Mouse (Mus musculus) mammary gland, adult 2 months (tissue): ENCODE results near the gene Olfr532. TPM values are rescaled to one million over a fixed set of nuclear protein-coding genes. Genes with fewer than 3 reads are reported as not detected.

ENCODE experiments used
- polyA plus RNA-seq: library from polyadenylated mRNA; depleted of rRNA; stranded (reverse); fragments of >200 nt; gene quantifications from 2 replicates; pipeline ENCODE4 v1.2.3, GENCODE M21; 2012; ENCODE audit warnings: low replicate concordance; rRNA removed

Gene Olfr532
- polyA plus RNA-seq: not detected in 2 replicates

DNA sequence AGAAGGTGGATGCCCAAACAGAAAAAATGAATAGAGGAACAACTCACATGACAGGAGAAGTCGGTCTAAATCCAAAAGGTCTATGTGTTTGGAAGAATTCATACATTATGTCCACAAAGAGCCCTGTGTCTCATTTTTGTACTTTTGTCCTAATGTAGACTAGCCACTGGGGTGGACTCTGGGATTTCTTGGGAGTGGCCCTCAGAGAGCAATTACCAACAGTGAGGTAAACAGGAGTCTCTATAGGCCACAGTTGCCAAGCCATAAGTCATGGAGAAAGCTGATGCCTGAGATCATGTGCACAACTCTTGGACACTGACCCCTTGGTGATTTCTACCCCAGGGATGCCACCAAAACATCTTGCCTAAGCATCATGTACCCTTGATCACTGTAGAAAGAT, at the start of gene Olfr532:
Olfr532 (minus strand) TSS at position 101 of the 400 bp plus-strand sequence.

DNA sequence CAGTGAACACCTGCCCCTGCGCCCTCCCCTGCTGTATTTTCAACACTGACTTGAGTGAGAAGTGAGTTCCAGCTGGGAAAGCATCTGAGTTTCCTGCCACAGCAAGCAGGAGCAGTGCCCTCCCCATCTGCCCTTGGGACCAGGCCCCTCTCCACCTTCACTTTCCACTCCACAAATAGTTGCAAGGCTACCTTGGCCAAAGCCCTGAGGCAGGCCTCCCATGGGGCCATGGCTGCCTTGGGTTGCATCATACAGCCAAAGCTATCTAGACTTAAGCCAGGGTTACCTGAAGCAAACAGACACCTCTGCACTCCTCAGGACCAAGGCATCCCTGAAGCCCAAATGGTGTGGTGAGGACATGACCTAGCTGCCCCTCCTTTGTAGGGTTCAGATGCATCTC, 41.6 kb upstream of the Olfr532 start, which contains the start of gene Olfr533:
Olfr533 (plus strand) TSS at position 301 of the 400 bp plus-strand sequence.

DNA sequence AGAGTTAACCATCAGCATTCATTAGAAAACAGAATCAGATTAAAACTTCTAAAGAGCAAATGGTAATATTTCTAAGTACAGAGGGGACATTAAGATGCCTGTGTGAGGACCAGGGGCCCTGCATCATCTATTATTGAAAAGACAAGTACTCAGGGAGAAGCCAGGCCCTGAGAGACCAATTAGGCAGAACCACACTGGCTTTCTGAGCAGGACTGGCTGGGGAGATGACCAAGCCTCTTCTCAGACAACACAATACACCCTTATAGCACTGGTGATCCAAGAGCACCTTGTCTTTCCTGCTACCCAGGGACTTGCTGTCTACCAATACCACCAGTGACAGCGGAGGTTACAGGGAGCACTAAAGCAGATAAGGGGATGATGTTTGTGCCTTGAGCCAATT, 18.6 kb downstream of the Olfr532 start, which contains the start of gene Olfr531:
Olfr531 (minus strand) TSS at position 101 of the 400 bp plus-strand sequence.

DNA sequence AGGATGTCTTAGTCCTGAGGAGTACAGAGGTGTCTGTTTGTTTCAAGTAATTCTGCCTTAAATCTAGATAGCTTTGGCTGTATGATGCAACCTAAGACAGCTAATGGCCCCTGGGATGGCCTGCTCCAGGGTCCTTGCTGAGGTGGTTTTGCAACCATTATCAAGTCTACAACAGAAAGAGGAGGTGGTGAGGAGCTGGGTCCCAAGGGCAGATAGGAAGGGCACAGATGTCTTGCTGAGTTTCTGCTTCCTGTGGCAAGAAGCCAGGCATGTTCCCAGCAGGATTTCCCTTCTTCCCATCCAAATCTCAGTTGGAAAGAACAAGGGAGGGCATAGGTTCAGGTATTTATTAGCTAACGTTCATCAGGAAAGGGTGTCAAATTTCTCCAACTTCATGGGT, 45.2 kb downstream of the Olfr532 start, which contains the start of gene Olfr530:
Olfr530 (minus strand) TSS at position 101 of the 400 bp plus-strand sequence.

Other genes with a start within 250 kb of the Olfr532 start
- gene Olfr523, start 248.4 kb downstream of the Olfr532 start, polyA plus RNA-seq: 0.40 and 0.73 TPM in 2 replicates
- 0.13 TPM in 1 of 2 replicates, not detected in the other for gene Olfr524, start 215.7 kb downstream of the Olfr532 start, polyA plus RNA-seq
- 1.7 and 3.0 TPM in 2 replicates for gene Cd163l1, start 203.4 kb downstream of the Olfr532 start, polyA plus RNA-seq
- 3.4 and 4.5 TPM in 2 replicates for gene 5830411N06Rik, start 174.4 kb downstream of the Olfr532 start, polyA plus RNA-seq
- gene Olfr525, start 100.8 kb downstream of the Olfr532 start, polyA plus RNA-seq: not detected in 2 replicates
- not detected in 2 replicates for gene Olfr527, start 87.6 kb downstream of the Olfr532 start, polyA plus RNA-seq
- gene Olfr60, start 60.0 kb downstream of the Olfr532 start, polyA plus RNA-seq: 1.1 and 1.2 TPM in 2 replicates
- not detected in 2 replicates for gene Olfr530, start 45.3 kb downstream of the Olfr532 start, polyA plus RNA-seq
- gene Olfr531, start 18.7 kb downstream of the Olfr532 start, polyA plus RNA-seq: not detected in 2 replicates
- not detected in 2 replicates for gene Olfr533, start 41.7 kb upstream of the Olfr532 start, polyA plus RNA-seq
- gene Olfr535, start 62.6 kb upstream of the Olfr532 start, polyA plus RNA-seq: not detected in 2 replicates
- gene Olfr536, start 85.8 kb upstream of the Olfr532 start, polyA plus RNA-seq: not detected in 2 replicates
- gene Olfr538, start 146.2 kb upstream of the Olfr532 start, polyA plus RNA-seq: not detected in 2 replicates
- gene Olfr46, start 179.6 kb upstream of the Olfr532 start, polyA plus RNA-seq: not detected in 2 replicates
- gene Olfr61, start 207.3 kb upstream of the Olfr532 start, polyA plus RNA-seq: not detected in 2 replicates
- gene Olfr53, start 224.8 kb upstream of the Olfr532 start, polyA plus RNA-seq: not detected in 2 replicates
- not detected in 2 replicates for gene Olfr539, start 238.3 kb upstream of the Olfr532 start, polyA plus RNA-seq